Mouse (Mus musculus): Measurements from ENCODE around the gene Tpra1.

- TF ChIP-seq CTCF (IDR thresholded peaks at IDR 0.05; ENCODE audit: insufficient read depth, low read depth, low read length), result no peak
- TF ChIP-seq POLR2A (IDR thresholded peaks at IDR 0.05; ENCODE audit: insufficient read depth, low read depth, low read length), result no peak
Measured at GRCm38 (mm10) chr6:88884195-88884594, 17.9 kb upstream of the Tpra1 start.
